Mouse (Mus musculus) ovary, adult 18-20 months (tissue): ENCODE results near the gene Anapc13.

Experiments
- DNase-seq: peaks from one replicate; pipeline ENCODE4 v3.0.0; 2022; ENCODE audit warnings: low spot score, mixed read lengths

Gene Anapc13

GRCm38 (mm10) chr9:102631589-102632147 lies 5.6 kb downstream of the Anapc13 start:
- no peak for DNase-seq

GRCm38 (mm10) chr9:102632173-102632572 lies 6.1 kb downstream of the Anapc13 start:
- no peak for DNase-seq

GRCm38 (mm10) chr9:102632923-102633537 lies 6.9 kb downstream of the Anapc13 start:
- no peak for DNase-seq

GRCm38 (mm10) chr9:102634453-102634852 lies 8.4 kb downstream of the Anapc13 start:
- DNase-seq: no peak

GRCm38 (mm10) chr9:102636553-102636952 lies 10.5 kb downstream of the Anapc13 start:
- DNase-seq: no peak

GRCm38 (mm10) chr9:102637115-102637514 lies 11.0 kb downstream of the Anapc13 start:
- DNase-seq: no peak

GRCm38 (mm10) chr9:102638963-102639362 lies 12.9 kb downstream of the Anapc13 start:
- DNase-seq: no peak

- no peak for DNase-seq
Measured at GRCm38 (mm10) chr9:102639510-102639909, 13.4 kb downstream of the Anapc13 start.

- DNase-seq: no peak
Measured at GRCm38 (mm10) chr9:102641531-102641930, 15.4 kb downstream of the Anapc13 start.

- no peak for DNase-seq
Measured at GRCm38 (mm10) chr9:102643071-102643485, 17.0 kb downstream of the Anapc13 start.

- peak; percentile 68 for DNase-seq
Measured at GRCm38 (mm10) chr9:102643486-102644101, 17.5 kb downstream of the Anapc13 start.

- no peak for DNase-seq
Measured at GRCm38 (mm10) chr9:102645119-102645695, 19.1 kb downstream of the Anapc13 start.

- DNase-seq: no peak
Measured at GRCm38 (mm10) chr9:102647010-102647409, 20.9 kb downstream of the Anapc13 start.

GRCm38 (mm10) chr9:102649917-102650527 lies 23.9 kb downstream of the Anapc13 start:
- DNase-seq: no peak

GRCm38 (mm10) chr9:102650637-102651036 lies 24.5 kb downstream of the Anapc13 start:
- no peak for DNase-seq

GRCm38 (mm10) chr9:102651199-102651720 lies 25.2 kb downstream of the Anapc13 start:
- no peak for DNase-seq

GRCm38 (mm10) chr9:102656355-102657095 lies 30.4 kb downstream of the Anapc13 start:
- no peak for DNase-seq

- DNase-seq: no peak
Measured at GRCm38 (mm10) chr9:102668115-102668514, 42.0 kb downstream of the Anapc13 start.

GRCm38 (mm10) chr9:102668906-102669305 lies 42.8 kb downstream of the Anapc13 start:
- DNase-seq: no peak

GRCm38 (mm10) chr9:102673381-102673780 lies 47.3 kb downstream of the Anapc13 start:
- DNase-seq: no peak

- no peak for DNase-seq
Measured at GRCm38 (mm10) chr9:102675922-102676321, 49.8 kb downstream of the Anapc13 start.

- DNase-seq: no peak
Measured at GRCm38 (mm10) chr9:102681470-102681869, 55.4 kb downstream of the Anapc13 start.
